Mouse (Mus musculus): ENCODE measurements around the gene Dst.

The Dst gene

GRCm38 (mm10) chr1:33931791-33932190, 23.8 kb downstream of the Dst start:
- DNase-seq (ENCODE audit: low spot score): no peak

- no peak for DNase-seq (ENCODE audit: low spot score)
These were observed 24.2 kb downstream of the Dst start for GRCm38 (mm10) chr1:33932196-33932595.

- DNase-seq (ENCODE audit: low spot score): no peak
These were observed 24.9 kb downstream of the Dst start for GRCm38 (mm10) chr1:33932845-33933499.

GRCm38 (mm10) chr1:33935946-33936345, 27.9 kb downstream of the Dst start:
- DNase-seq (ENCODE audit: low spot score): no peak

- no peak for DNase-seq (ENCODE audit: low spot score)
These were observed 31.8 kb downstream of the Dst start for GRCm38 (mm10) chr1:33939828-33940227.

- DNase-seq (ENCODE audit: low spot score): no peak
These were observed 32.4 kb downstream of the Dst start for GRCm38 (mm10) chr1:33940364-33940928.

- no peak for DNase-seq (ENCODE audit: low spot score)
These were observed 34.6 kb downstream of the Dst start for GRCm38 (mm10) chr1:33942638-33943037.

GRCm38 (mm10) chr1:33943943-33944342, 35.9 kb downstream of the Dst start:
- DNase-seq (ENCODE audit: low spot score): no peak

- DNase-seq (ENCODE audit: low spot score): peak; percentile 43
These were observed 37.1 kb downstream of the Dst start for GRCm38 (mm10) chr1:33944977-33945750.

- no peak for DNase-seq (ENCODE audit: low spot score)
These were observed 37.7 kb downstream of the Dst start for GRCm38 (mm10) chr1:33945756-33946155.

- no peak for DNase-seq (ENCODE audit: low spot score)
These were observed 38.8 kb downstream of the Dst start for GRCm38 (mm10) chr1:33946601-33947395.

GRCm38 (mm10) chr1:33947838-33948237, 39.8 kb downstream of the Dst start:
- DNase-seq (ENCODE audit: low spot score): no peak

- no peak for DNase-seq (ENCODE audit: low spot score)
These were observed 40.5 kb downstream of the Dst start for GRCm38 (mm10) chr1:33948511-33948910.

- DNase-seq (ENCODE audit: low spot score): no peak
These were observed 47.6 kb downstream of the Dst start for GRCm38 (mm10) chr1:33955626-33956025.

GRCm38 (mm10) chr1:33960439-33960838, 52.4 kb downstream of the Dst start:
- DNase-seq (ENCODE audit: low spot score): no peak

GRCm38 (mm10) chr1:33964643-33965042, 56.6 kb downstream of the Dst start:
- peak; percentile 38 for DNase-seq (ENCODE audit: low spot score)

- DNase-seq (ENCODE audit: low spot score): no peak
These were observed 57.8 kb downstream of the Dst start for GRCm38 (mm10) chr1:33965824-33966223.

- DNase-seq (ENCODE audit: low spot score): peak; percentile 23
These were observed 58.3 kb downstream of the Dst start for GRCm38 (mm10) chr1:33966328-33966727.

- DNase-seq (ENCODE audit: low spot score): no peak
These were observed 59.2 kb downstream of the Dst start for GRCm38 (mm10) chr1:33967206-33967605.

GRCm38 (mm10) chr1:33969910-33970309, 61.9 kb downstream of the Dst start:
- DNase-seq (ENCODE audit: low spot score): no peak

GRCm38 (mm10) chr1:33974401-33974800, 66.4 kb downstream of the Dst start:
- DNase-seq (ENCODE audit: low spot score): no peak

- no peak for DNase-seq (ENCODE audit: low spot score)
These were observed 67.3 kb downstream of the Dst start for GRCm38 (mm10) chr1:33975333-33975732.

Measured in lung, postnatal 25 days (tissue).